Mouse (Mus musculus) CH12.LX (cell line): ENCODE data around the gene Tmem222. TPM values are rescaled to one million over a fixed set of nuclear protein-coding genes. Genes with fewer than 3 reads are reported as not detected.

Experiments
- DNase-seq: peaks from one replicate; pipeline ENCODE4 v3.0.0-alpha.2; 2013; ENCODE audit errors: extremely low read depth
- H3K27ac ChIP-seq: 2 replicates; pipeline ENCODE4 v1.5.1; 2012; ENCODE audit warnings: low read depth, mild to moderate bottlenecking, control low read depth, moderate library complexity; ENCODE audit not compliant: insufficient read depth
- H3K27me3 ChIP-seq: replicated peaks from 2 replicates; pipeline ENCODE3; 2012; ENCODE audit warnings: inconsistent platforms
- H3K36me3 ChIP-seq, 2 experiments: replicated peaks in 1 of 2; 2 replicates each; pipeline versions ENCODE3 to v1.6.1; 2012; ENCODE audit warnings: inconsistent platforms in 1 of 2, low read length in 1 of 2, mild to moderate bottlenecking in 1 of 2, mixed read lengths in 1 of 2, moderate library complexity in 1 of 2; ENCODE audit not compliant: control insufficient read depth in 1 of 2, insufficient read depth in 1 of 2
- H3K4me1 ChIP-seq, 2 experiments: 2 replicates each; pipeline ENCODE4 v1.6.1; 2012; ENCODE audit warnings: inconsistent platforms in 1 of 2, moderate library complexity in 1 of 2; ENCODE audit not compliant: insufficient read depth in 2 of 2, control insufficient read depth in 1 of 2
- H3K4me2 ChIP-seq: 2 replicates; pipeline ENCODE4 v1.6.1; 2012; ENCODE audit warnings: low read depth, mild to moderate bottlenecking, control low read depth; ENCODE audit not compliant: poor library complexity, insufficient read depth, severe bottlenecking
- H3K4me3 ChIP-seq, 3 experiments: fragments of 150-350 bp in 1 of 3; sonication (generic) in 1 of 3; replicated peaks in 1 of 3; 2 replicates each; pipeline versions ENCODE3 to v1.5.1; 2011 to 2012; ENCODE audit warnings: low read depth in 2 of 3, low read length in 2 of 3, mild to moderate bottlenecking in 2 of 3, moderate library complexity in 2 of 3, control low read depth in 1 of 3, improper control_type of control experiment in 1 of 3, inconsistent platforms in 1 of 3, mixed read lengths in 1 of 3; ENCODE audit not compliant: poor library complexity in 1 of 3
- H3K79me2 ChIP-seq: replicated peaks from 2 replicates; pipeline ENCODE4 v1.6.1; 2012; ENCODE audit warnings: mild to moderate bottlenecking, moderate library complexity; ENCODE audit not compliant: control insufficient read depth, poor library complexity, insufficient read depth, severe bottlenecking; ENCODE audit errors: extremely low read depth
- H3K9ac ChIP-seq: 2 replicates; pipeline ENCODE4 v1.6.1; 2012; ENCODE audit warnings: low read depth, mild to moderate bottlenecking, control low read depth, moderate library complexity; ENCODE audit not compliant: insufficient read depth
- H3K9me3 ChIP-seq: replicated peaks from 2 replicates; pipeline ENCODE3; 2012; ENCODE audit warnings: low read length, inconsistent platforms, mixed read lengths
- CHD1 ChIP-seq: IDR thresholded peaks from 2 replicates; pipeline ENCODE4 v1.6.1; 2012; ENCODE audit warnings: low read depth, low read length, improper control_type of control experiment, inconsistent platforms
- CHD2 ChIP-seq: IDR thresholded peaks from 2 replicates; pipeline ENCODE4 v1.6.1; 2011; ENCODE audit warnings: low read length, improper control_type of control experiment
- E2F4 ChIP-seq: IDR thresholded peaks from 2 replicates; pipeline ENCODE4 v1.6.1; 2011; ENCODE audit warnings: low read depth, low read length, improper control_type of control experiment; ENCODE audit not compliant: insufficient replicate concordance
- EP300 ChIP-seq: IDR thresholded peaks from 2 replicates; pipeline ENCODE4 v1.6.1; 2011; ENCODE audit warnings: low read length, improper control_type of control experiment
- MAFK ChIP-seq: IDR thresholded peaks from 2 replicates; pipeline ENCODE4 v1.6.1; 2011; ENCODE audit warnings: low read length, improper control_type of control experiment; ENCODE audit not compliant: insufficient replicate concordance
- MAX ChIP-seq: IDR thresholded peaks from 2 replicates; pipeline ENCODE4 v1.6.1; 2011; ENCODE audit warnings: low read length, improper control_type of control experiment
- MXI1 ChIP-seq: IDR thresholded peaks from 2 replicates; pipeline ENCODE4 v1.6.1; 2011; ENCODE audit warnings: mild to moderate bottlenecking, low read depth, low read length, improper control_type of control experiment
- POLR2AphosphoS2 ChIP-seq: IDR thresholded peaks from 2 replicates; pipeline ENCODE4 v1.6.1; 2011; ENCODE audit warnings: low read depth, low read length, improper control_type of control experiment
- RCOR1 ChIP-seq: conservative IDR thresholded peaks from 2 replicates; pipeline ENCODE4 v1.6.1; 2012; ENCODE audit warnings: low read depth, mild to moderate bottlenecking, inconsistent platforms, low read length, improper control_type of control experiment
- ZMIZ1 ChIP-seq: IDR thresholded peaks from 2 replicates; pipeline ENCODE4 v1.6.1; 2012; ENCODE audit warnings: low read depth, mild to moderate bottlenecking, inconsistent platforms, low read length, improper control_type of control experiment
- dilution Hi-C: fragments of 300-500 bp; cut with MboI; formaldehyde crosslinking; loops from 2 replicates; pipeline ENCODE4 v1.14.3; 2020; ENCODE audit warnings: low sequenced_read_pairs; ENCODE audit not compliant: extremely low pct_unique_long_range_greater_than_20kb, extremely low pct_ligation_motif_present
- in situ Hi-C: fragments of 300-500 bp; cut with MboI; formaldehyde crosslinking; loops from 3 replicates; pipeline ENCODE4 v1.14.3; 2019; ENCODE audit warnings: low sequenced_read_pairs, low pct_ligation_motif_present, low pct_unique_long_range_greater_than_20kb, mixed read lengths
- polyA plus RNA-seq: library from polyadenylated mRNA; unstranded; fragments of >175 nt; gene quantifications from 2 replicates; pipeline ENCODE4 v1.2.1, GENCODE M21; 2012; ENCODE audit warnings: low read depth; ENCODE audit not compliant: insufficient read length
- total RNA-seq, 2 experiments: library from RNA; depleted of rRNA; stranded (reverse); fragments of 300-350 nt in 1 of 2; fragments of >200 nt in 1 of 2; gene quantifications; 2 replicates each; pipeline ENCODE4 v1.2.3; 2012 to 2014

The Tmem222 gene
- total and polyA plus RNA-seq, 3 experiments, result 64.8 to 95.7 (median 73.2) TPM

- dilution Hi-C loops, result no loop called here
Measured at GRCm38 (mm10) chr4:133247806-133248449, 29.7 kb downstream of the Tmem222 start.

GRCm38 (mm10) chr4:133247072-133247471 lies 30.5 kb downstream of the Tmem222 start:
- H3K4me1 ChIP-seq, result peaks cover 0 to 4% of the 10 kb centered on the region in 2 experiments; a peak in 1 of 4 replicates
- H3K36me3 ChIP-seq, result no peaks in the 10 kb centered on the region
- H3K27ac ChIP-seq, result no peak overlapping the region

More at GRCm38 (mm10) chr4:133247806-133248449, 29.7 kb downstream of the Tmem222 start:
- in situ Hi-C loops, result no loop called here
- H3K9me3 ChIP-seq, result no peaks in the 10 kb centered on the region
- no peak overlapping the region for H3K9ac ChIP-seq
- DNase-seq, result no peak
- peaks cover 50% of the 10 kb centered on the region for H3K27me3 ChIP-seq
- TF ChIP-seq POLR2AphosphoS2 (no peak), MAX (no peak), MXI1 (no peak), EP300 (no peak)
- H3K4me3 ChIP-seq, result no peak overlapping the region
- H3K4me1 ChIP-seq, result peaks cover 0 to 10% of the 10 kb centered on the region in 2 experiments; a peak in 2 of 4 replicates
- H3K27ac ChIP-seq, result no peak overlapping the region
- peaks cover 0 to 3% of the 10 kb centered on the region in 2 experiments for H3K36me3 ChIP-seq
- H3K4me2 ChIP-seq, result no peak overlapping the region
- H3K79me2 ChIP-seq, result no peaks in the 10 kb centered on the region

GRCm38 (mm10) chr4:133244289-133244688 lies 33.3 kb downstream of the Tmem222 start:
- H3K79me2 ChIP-seq, result no peaks in the 10 kb centered on the region
- dilution Hi-C loops, result no loop called here
- DNase-seq, result no peak
- peaks cover 2% of the 10 kb centered on the region for H3K9me3 ChIP-seq
- TF ChIP-seq ZMIZ1, result no peak
- no peak for TF ChIP-seq E2F4
- H3K9ac ChIP-seq, result no peak overlapping the region
- H3K27me3 ChIP-seq, result peaks cover 75% of the 10 kb centered on the region
- in situ Hi-C loops, result no loop called here
- no peak overlapping the region for H3K27ac ChIP-seq
- H3K4me1 ChIP-seq, result peaks cover 0 to 9% of the 10 kb centered on the region in 2 experiments; a peak in 2 of 4 replicates
- no peak overlapping the region for H3K4me2 ChIP-seq
- H3K36me3 ChIP-seq, result no peaks in the 10 kb centered on the region
- H3K4me3 ChIP-seq, result no peak overlapping the region

More at GRCm38 (mm10) chr4:133247072-133247471, 30.5 kb downstream of the Tmem222 start:
- TF ChIP-seq CHD2, result no peak
- no peak for TF ChIP-seq ZMIZ1
- no peak for TF ChIP-seq MAFK
- no peak for TF ChIP-seq RCOR1
- no peak for TF ChIP-seq CHD1
- Histone ChIP-seq H3K4me3 (no peak overlapping the region), H3K9me3 (no peaks in the 10 kb centered on the region), H3K4me2 (no peak overlapping the region), H3K9ac (no peak overlapping the region), H3K27me3 (peaks cover 59% of the 10 kb centered on the region), H3K79me2 (no peaks in the 10 kb centered on the region)
- dilution Hi-C loops (no loop called here), in situ Hi-C loops (no loop called here)
- DNase-seq, result no peak
